Mouse (Mus musculus) thymus, adult 2 months (tissue): ENCODE results near the gene Anks1.

Experiments
- CTCF ChIP-seq: fragments of 200-500 bp; IDR thresholded peaks from 2 replicates; pipeline ENCODE4 v1.5.1; 2012; ENCODE audit warnings: mild to moderate bottlenecking, control low read depth, low read length, moderate library complexity, borderline replicate concordance; ENCODE audit not compliant: control insufficient read depth, poor library complexity, insufficient read depth; ENCODE audit errors: extremely low read depth
- POLR2A ChIP-seq: fragments of 200-500 bp; IDR thresholded peaks from 2 replicates; pipeline ENCODE4 v1.6.1; 2012; ENCODE audit warnings: mild to moderate bottlenecking, low read length, control low read depth, moderate library complexity; ENCODE audit not compliant: control insufficient read depth, poor library complexity, insufficient read depth; ENCODE audit errors: extremely low read depth

DNA sequence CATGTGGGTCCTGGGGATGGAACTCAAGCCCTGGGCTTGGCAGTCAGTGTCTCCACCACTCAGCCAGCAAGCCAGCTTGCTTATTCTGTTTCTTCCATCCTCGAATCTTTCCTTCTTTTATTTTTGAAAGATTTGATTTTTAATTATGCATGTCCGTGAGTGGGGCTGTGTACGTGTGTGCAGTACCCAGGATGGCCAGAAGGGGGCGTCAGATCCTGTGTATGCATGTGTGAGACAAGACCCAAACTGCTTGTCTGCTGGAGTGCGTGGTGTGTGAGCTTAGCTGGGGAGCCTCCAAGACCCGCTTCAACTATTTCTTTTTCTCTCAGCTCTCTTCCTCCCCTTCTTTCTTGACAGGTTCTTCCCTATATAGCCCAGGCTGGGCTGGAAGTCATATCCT lies 197.2 kb downstream of the Anks1 start:
- TF ChIP-seq CTCF (peak; percentile 64; the same call in 1 of the 2 replicates), POLR2A (no peak)
